Mouse (Mus musculus): ENCODE measurements around the gene Tpk1.

GRCm38 (mm10) chr6:43363291-43363820 is 302.7 kb downstream of the Tpk1 start:
- no peak for TF ChIP-seq CTCF (IDR thresholded peaks at IDR 0.05; ENCODE audit: extremely low read depth, insufficient read length, insufficient replicate concordance, low read depth, low read length)
- TF ChIP-seq POLR2A (IDR thresholded peaks at IDR 0.05; ENCODE audit: low read depth, low read length) = no peak
